9 mouse cellular contexts compared by ENCODE assay signal in the genomic region with DNA sequence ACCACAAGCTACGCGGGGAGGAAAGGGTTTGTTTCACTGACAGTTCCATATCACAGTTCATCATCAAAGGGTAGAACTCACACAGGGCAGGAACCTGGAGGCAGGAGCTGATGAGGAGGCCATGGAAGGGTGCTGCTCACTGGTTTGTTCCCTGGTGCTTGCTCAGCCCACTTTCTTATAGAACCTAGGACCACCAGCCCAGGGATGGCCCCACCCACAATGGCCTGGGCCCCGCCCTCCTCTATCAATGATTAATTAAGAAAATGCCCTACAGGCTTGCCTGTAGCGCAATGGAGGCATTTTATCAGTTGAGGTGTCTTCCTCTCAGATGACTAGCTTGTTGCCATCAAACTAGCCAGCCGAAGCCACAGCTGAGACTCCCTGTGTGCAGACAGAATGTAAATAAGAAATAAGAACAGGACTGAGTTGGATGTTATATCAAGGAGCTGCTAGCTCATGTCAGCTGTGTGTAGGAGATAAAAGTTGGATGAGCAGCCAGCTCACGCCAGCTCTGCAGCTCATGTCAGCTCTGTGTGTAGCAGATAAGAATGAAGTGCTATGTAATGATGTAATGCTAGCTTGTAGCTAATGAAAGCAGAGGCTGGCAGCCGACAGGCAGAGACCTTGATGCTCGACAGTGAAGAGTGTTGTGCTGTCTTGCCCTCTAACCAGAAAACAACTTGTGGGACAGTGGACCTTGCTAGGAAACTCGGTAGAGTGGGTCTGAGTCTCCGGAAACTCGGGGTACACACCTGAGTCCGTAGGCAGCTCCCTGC.
DNase-seq lines count a peak whose midpoint lies in the region; ATAC-seq and TF ChIP-seq lines count a peak whose summit lies in the region.
"Had no signal": no experiment of that assay in that cellular context is flagged by ENCODE, and none has a peak within 500 bp of the region (broad histone marks: within the 10 kb centered on the region; RNA-seq: fewer than 3 reads in every experiment).

No protein-coding gene starts in this region.

- WGBS in hindbrain, embryonic 10.5 days = 84% methylated on average over 12 of the region's 12 CpGs
- WGBS in hindbrain, embryonic 16.5 days = 80% methylated on average over 12 of the region's 12 CpGs
- 85% methylated on average over 12 of the region's 12 CpGs for WGBS in embryonic facial prominence, embryonic 10.5 days
- 69% methylated on average over 12 of the region's 12 CpGs for WGBS in intestine, postnatal 0 days

- no peaks in the 10 kb centered on the region for H3K4me1 ChIP-seq in hindbrain, embryonic 10.5 days (replicated peaks)
- no peaks in the 10 kb centered on the region for H3K4me1 ChIP-seq in hindbrain, embryonic 16.5 days (ENCODE audit: control insufficient read depth, insufficient read depth, low read depth, low read length)
- no peaks in the 10 kb centered on the region for H3K4me1 ChIP-seq in embryonic facial prominence, embryonic 10.5 days
- no peaks in the 10 kb centered on the region for H3K4me1 ChIP-seq in intestine, postnatal 0 days (replicated peaks; ENCODE audit: control insufficient read depth, insufficient read depth, low read length)

- H3K27me3 ChIP-seq in hindbrain, embryonic 10.5 days (ENCODE audit: insufficient read depth, poor library complexity, severe bottlenecking) = no peaks in the 10 kb centered on the region
- no peaks in the 10 kb centered on the region for H3K27me3 ChIP-seq in hindbrain, embryonic 16.5 days (replicated peaks; ENCODE audit: control insufficient read depth, insufficient read depth, low read length)
- no peaks in the 10 kb centered on the region for H3K27me3 ChIP-seq in embryonic facial prominence, embryonic 10.5 days (replicated peaks; ENCODE audit: low read depth, poor library complexity, severe bottlenecking)
- no peaks in the 10 kb centered on the region for H3K27me3 ChIP-seq in intestine, postnatal 0 days (replicated peaks; ENCODE audit: control insufficient read depth, insufficient read depth, low read length)

- no peaks in the 10 kb centered on the region for H3K9me3 ChIP-seq in hindbrain, embryonic 10.5 days
- no peaks in the 10 kb centered on the region for H3K9me3 ChIP-seq in hindbrain, embryonic 16.5 days (ENCODE audit: control insufficient read depth, low read length)
- H3K9me3 ChIP-seq in embryonic facial prominence, embryonic 10.5 days = no peaks in the 10 kb centered on the region
- no peaks in the 10 kb centered on the region for H3K9me3 ChIP-seq in intestine, postnatal 0 days (ENCODE audit: control insufficient read depth)

- DNase-seq in hindbrain, embryonic 10.5 days (ENCODE audit: low spot score) = no peak
- DNase-seq in embryonic facial prominence, embryonic 10.5 days (ENCODE audit: low spot score) = no peak
- peak; percentile 74 to 79 for DNase-seq in spleen, postnatal 10 days (ENCODE audit: low spot score in 2 of 2)
- no peak for DNase-seq in cerebellum, adult 11 months
- no peak for DNase-seq in adipocyte (ENCODE audit: low spot score)
- no peak for DNase-seq in layer of hippocampus, adult 18-20 months (ENCODE audit: low spot score in 2 of 2)
- DNase-seq: thymus, adult 18-20 months had no signal

- 0 out of 2 replicates have a peak overlapping the region, but pooled peaks have one; percentile 13 for H3K27ac ChIP-seq in hindbrain, embryonic 10.5 days
- no peak overlapping the region for H3K27ac ChIP-seq in hindbrain, embryonic 16.5 days (ENCODE audit: low read depth, low read length)
- 0 out of 2 replicates have a peak overlapping the region, but pooled peaks have one; percentile 8 for H3K27ac ChIP-seq in embryonic facial prominence, embryonic 10.5 days (replicated peaks)
- H3K27ac ChIP-seq in intestine, postnatal 0 days (ENCODE audit: low read depth, low read length) = no peak overlapping the region

- no peak; the same call in 1 of the 2 replicates for ATAC-seq in hindbrain, embryonic 16.5 days
- peak; percentile 36; the same call in 1 of the 2 replicates for ATAC-seq in intestine, postnatal 0 days

- H3K4me2 ChIP-seq in hindbrain, embryonic 16.5 days (ENCODE audit: low read length) = no peak overlapping the region
- H3K4me2 ChIP-seq in intestine, postnatal 0 days (replicated peaks; ENCODE audit: low read depth) = no peak overlapping the region

- no peak overlapping the region for H3K4me3 ChIP-seq in hindbrain, embryonic 10.5 days
- no peak overlapping the region for H3K4me3 ChIP-seq in hindbrain, embryonic 16.5 days (ENCODE audit: low read length)
- no peak overlapping the region for H3K4me3 ChIP-seq in embryonic facial prominence, embryonic 10.5 days
- no peak overlapping the region for H3K4me3 ChIP-seq in intestine, postnatal 0 days (ENCODE audit: low read depth, low read length)

- TF ChIP-seq CTCF in intestine, postnatal 0 days (IDR thresholded peaks at IDR 0.05; ENCODE audit: low read depth) = no peak

- H3K9ac ChIP-seq in hindbrain, embryonic 16.5 days (ENCODE audit: low read depth, low read length) = no peak overlapping the region
- no peak overlapping the region for H3K9ac ChIP-seq in intestine, postnatal 0 days (ENCODE audit: low read depth, low read length)

- H3K36me3 ChIP-seq in hindbrain, embryonic 10.5 days = no peaks in the 10 kb centered on the region
- no peaks in the 10 kb centered on the region for H3K36me3 ChIP-seq in hindbrain, embryonic 16.5 days (ENCODE audit: control insufficient read depth, insufficient read depth, low read length)
- no peaks in the 10 kb centered on the region for H3K36me3 ChIP-seq in embryonic facial prominence, embryonic 10.5 days (replicated peaks)
- no peaks in the 10 kb centered on the region for H3K36me3 ChIP-seq in intestine, postnatal 0 days (ENCODE audit: control insufficient read depth, insufficient read depth)

Comparison
In these comparisons a context has a peak if more than half of its experiments do, and no peak if none do; other contexts are left out.
1. H3K27ac ChIP-seq: peak in hindbrain, embryonic 10.5 days (single experiment) and embryonic facial prominence, embryonic 10.5 days (single experiment); none in hindbrain, embryonic 16.5 days (single experiment) and intestine, postnatal 0 days (single experiment).
2. DNase-seq: peak in spleen, postnatal 10 days (2 of 2); none in hindbrain, embryonic 10.5 days (single experiment), embryonic facial prominence, embryonic 10.5 days (single experiment), cerebellum, adult 11 months (single experiment), adipocyte (single experiment) and layer of hippocampus, adult 18-20 months (0 of 2).